In the genomic region with DNA sequence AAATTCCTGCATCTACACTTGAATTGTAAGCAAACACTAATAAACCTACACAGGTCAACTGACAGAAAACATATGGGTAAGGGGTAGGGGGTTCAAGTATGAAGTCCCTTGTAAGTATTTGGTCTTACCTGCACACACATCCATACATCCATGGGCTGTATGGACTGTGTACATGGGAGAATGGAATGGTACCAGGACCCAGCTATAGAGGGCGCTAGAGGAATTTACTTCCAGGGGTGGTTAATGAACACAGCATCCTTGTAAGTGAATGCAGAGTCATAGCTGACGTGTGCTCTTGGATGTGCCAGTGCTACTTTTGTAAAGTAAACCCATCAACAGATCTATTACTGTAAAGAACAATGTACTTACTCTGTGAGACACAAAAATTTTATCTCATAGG, we compare ENCODE assay signal across 9 mouse cellular contexts.
DNase-seq lines count a peak whose midpoint lies in the region; ATAC-seq and TF ChIP-seq lines count a peak whose summit lies in the region.
"Had no signal": no experiment of that assay in that cellular context is flagged by ENCODE, and none has a peak within 500 bp of the region (broad histone marks: within the 10 kb centered on the region; RNA-seq: fewer than 3 reads in every experiment).

No protein-coding gene starts in this region.

- no peaks in the 10 kb centered on the region for H3K36me3 ChIP-seq in neural tube, embryonic 15.5 days
- no peaks in the 10 kb centered on the region for H3K36me3 ChIP-seq in embryonic facial prominence, embryonic 11.5 days (replicated peaks; ENCODE audit: control insufficient read depth, insufficient read depth, low read depth, low read length)
- no peaks in the 10 kb centered on the region for H3K36me3 ChIP-seq in liver, postnatal 0 days (replicated peaks; ENCODE audit: insufficient read depth, low read length)
- H3K36me3 ChIP-seq: lung, embryonic 15.5 days had no signal

- ATAC-seq in neural tube, embryonic 15.5 days (ENCODE audit: low FRiP score), result no peak
- ATAC-seq in embryonic facial prominence, embryonic 11.5 days (replicated peaks; ENCODE audit: insufficient number of reproducible peaks, low FRiP score, low TSS enrichment, low read depth), result 0 out of 2 replicates have a peak, but pooled peaks have one; percentile 18
- ATAC-seq in liver, postnatal 0 days, result no peak

- no peaks in the 10 kb centered on the region for H3K9me3 ChIP-seq in neural tube, embryonic 15.5 days (replicated peaks)
- no peaks in the 10 kb centered on the region for H3K9me3 ChIP-seq in embryonic facial prominence, embryonic 11.5 days (replicated peaks; ENCODE audit: control insufficient read depth, low read length)
- H3K9me3 ChIP-seq in liver, postnatal 0 days (ENCODE audit: low read length), result no peaks in the 10 kb centered on the region
- H3K9me3 ChIP-seq: lung, embryonic 15.5 days had no signal

- H3K27ac ChIP-seq in neural tube, embryonic 15.5 days (replicated peaks), result no peak overlapping the region
- H3K27ac ChIP-seq in embryonic facial prominence, embryonic 11.5 days (replicated peaks; ENCODE audit: low read depth, low read length), result no peak overlapping the region
- H3K27ac ChIP-seq in liver, postnatal 0 days (ENCODE audit: low read depth), result no peak overlapping the region
- H3K27ac ChIP-seq: lung, embryonic 15.5 days had no signal

- H3K4me3 ChIP-seq in neural tube, embryonic 15.5 days (replicated peaks), result no peak overlapping the region
- H3K4me3 ChIP-seq in embryonic facial prominence, embryonic 11.5 days (ENCODE audit: low read depth, low read length), result no peak overlapping the region
- H3K4me3 ChIP-seq in liver, postnatal 0 days (ENCODE audit: low read depth, low read length), result no peak overlapping the region
- H3K4me3 ChIP-seq: lung, embryonic 15.5 days had no signal

- H3K9ac ChIP-seq in neural tube, embryonic 15.5 days (replicated peaks), result no peak overlapping the region
- H3K9ac ChIP-seq in embryonic facial prominence, embryonic 11.5 days (replicated peaks; ENCODE audit: low read length), result no peak overlapping the region
- H3K9ac ChIP-seq in liver, postnatal 0 days (replicated peaks), result no peak overlapping the region
- H3K9ac ChIP-seq: lung, embryonic 15.5 days had no signal

- peak; percentile 3 to 17 for DNase-seq in heart, adult 18-20 months
- no peak for DNase-seq in heart, adult 9 months (ENCODE audit: low spot score in 2 of 2)
- peak; percentile 30 for DNase-seq in neural tube, embryonic 10.5 days (ENCODE audit: extremely low spot score, low spot score)
- peak; percentile 56 for DNase-seq in embryonic facial prominence, embryonic 11.5 days (ENCODE audit: low spot score)
- DNase-seq in liver, postnatal 0 days, result peak; percentile 22
- peak; percentile 18 for DNase-seq in thymus, postnatal 14 days
- DNase-seq in spleen, adult 12 weeks (ENCODE audit: low spot score), result no peak

- no peaks in the 10 kb centered on the region for H3K27me3 ChIP-seq in neural tube, embryonic 15.5 days (replicated peaks)
- H3K27me3 ChIP-seq in embryonic facial prominence, embryonic 11.5 days (ENCODE audit: control insufficient read depth, insufficient read depth, low read length), result no peaks in the 10 kb centered on the region
- no peaks in the 10 kb centered on the region for H3K27me3 ChIP-seq in liver, postnatal 0 days (ENCODE audit: insufficient read depth, low read length)
- H3K27me3 ChIP-seq: lung, embryonic 15.5 days had no signal

- 0 out of 2 replicates have a peak, but pooled peaks cover 5% of the 10 kb centered on the region for H3K4me1 ChIP-seq in neural tube, embryonic 15.5 days
- no peaks in the 10 kb centered on the region for H3K4me1 ChIP-seq in embryonic facial prominence, embryonic 11.5 days (ENCODE audit: control insufficient read depth, insufficient read depth, low read length)
- H3K4me1 ChIP-seq in liver, postnatal 0 days (ENCODE audit: insufficient read depth), result no peaks in the 10 kb centered on the region
- H3K4me1 ChIP-seq: lung, embryonic 15.5 days had no signal

- TF ChIP-seq EP300 in liver, postnatal 0 days (IDR thresholded peaks at IDR 0.05; ENCODE audit: low read depth), result no peak

- H3K4me2 ChIP-seq in neural tube, embryonic 15.5 days, result no peak overlapping the region
- H3K4me2 ChIP-seq in embryonic facial prominence, embryonic 11.5 days (ENCODE audit: low read depth, low read length), result no peak overlapping the region
- H3K4me2 ChIP-seq in liver, postnatal 0 days (ENCODE audit: low read depth, low read length), result no peak overlapping the region
- H3K4me2 ChIP-seq: lung, embryonic 15.5 days had no signal

- peak; percentile 62 for TF ChIP-seq CTCF in liver, postnatal 0 days (IDR thresholded peaks at IDR 0.05; ENCODE audit: low read depth)

- WGBS in neural tube, embryonic 15.5 days, result 21% methylated on average over 2 of the region's 2 CpGs
- 22% methylated on average over 2 of the region's 2 CpGs for WGBS in embryonic facial prominence, embryonic 11.5 days
- WGBS in liver, postnatal 0 days (ENCODE audit: insufficient replicate concordance), result 23% methylated on average over 2 of the region's 2 CpGs

Comparison
In these comparisons a context has a peak if more than half of its experiments do, and no peak if none do; other contexts are left out.
1. DNase-seq: peak in heart, adult 18-20 months (2 of 2), neural tube, embryonic 10.5 days (single experiment), embryonic facial prominence, embryonic 11.5 days (single experiment), liver, postnatal 0 days (single experiment) and thymus, postnatal 14 days (single experiment); none in heart, adult 9 months (0 of 2) and spleen, adult 12 weeks (single experiment).